Mouse (Mus musculus) cerebellum, adult 18-20 months (tissue): ENCODE measurements around the gene Plekhm1.

Source experiments
- DNase-seq, 2 experiments: peaks; one replicate each; pipeline ENCODE4 v3.0.0; 2021

Plekhm1 gene

GRCm38 (mm10) chr11:103394025-103394424 is 18.5 kb downstream of the Plekhm1 start:
- no peak for DNase-seq

- DNase-seq = no peak
Measured at GRCm38 (mm10) chr11:103387870-103388526, 24.5 kb downstream of the Plekhm1 start.

- DNase-seq = no peak
Measured at GRCm38 (mm10) chr11:103386827-103387226, 25.7 kb downstream of the Plekhm1 start.

- no peak for DNase-seq
Measured at GRCm38 (mm10) chr11:103381956-103382613, 30.4 kb downstream of the Plekhm1 start.

- no peak for DNase-seq
Measured at GRCm38 (mm10) chr11:103381505-103381904, 31.0 kb downstream of the Plekhm1 start.

- no peak for DNase-seq
Measured at GRCm38 (mm10) chr11:103380460-103380859, 32.0 kb downstream of the Plekhm1 start.

- DNase-seq = no peak
Measured at GRCm38 (mm10) chr11:103378341-103378740, 34.1 kb downstream of the Plekhm1 start.

- DNase-seq = no peak
Measured at GRCm38 (mm10) chr11:103375772-103376171, 36.7 kb downstream of the Plekhm1 start.

- DNase-seq = peak; percentile 41 to 43
Measured at GRCm38 (mm10) chr11:103375258-103375657, 37.2 kb downstream of the Plekhm1 start.

- DNase-seq = no peak
Measured at GRCm38 (mm10) chr11:103373922-103374321, 38.6 kb downstream of the Plekhm1 start.

- no peak for DNase-seq
Measured at GRCm38 (mm10) chr11:103372561-103372960, 39.9 kb downstream of the Plekhm1 start.

- DNase-seq = peak; percentile 34 to 44
Measured at GRCm38 (mm10) chr11:103372068-103372467, 40.4 kb downstream of the Plekhm1 start.

GRCm38 (mm10) chr11:103371222-103371539 is 41.3 kb downstream of the Plekhm1 start:
- no peak for DNase-seq

GRCm38 (mm10) chr11:103370397-103371221 is 41.9 kb downstream of the Plekhm1 start:
- no peak for DNase-seq

GRCm38 (mm10) chr11:103365530-103365929 is 47.0 kb downstream of the Plekhm1 start:
- no peak for DNase-seq

GRCm38 (mm10) chr11:103365022-103365421 is 47.5 kb downstream of the Plekhm1 start:
- DNase-seq = no peak

GRCm38 (mm10) chr11:103364335-103364734 is 48.2 kb downstream of the Plekhm1 start:
- DNase-seq = no peak

- DNase-seq = peak; percentile 46 to 48
Measured at GRCm38 (mm10) chr11:103363214-103364148, 49.0 kb downstream of the Plekhm1 start, which contains the start of gene Arhgap27. Arhgap27 (minus strand) TSS chr11:103363692.

- DNase-seq = peak; percentile 25 to 35
Measured at GRCm38 (mm10) chr11:103362521-103363181, 49.8 kb downstream of the Plekhm1 start.

- DNase-seq = peak in 1 of 2 experiments; percentile 22
Measured at GRCm38 (mm10) chr11:103362054-103362432, 50.4 kb downstream of the Plekhm1 start.

GRCm38 (mm10) chr11:103361396-103362053 is 51.0 kb downstream of the Plekhm1 start:
- DNase-seq = no peak
